Mouse (Mus musculus): ENCODE measurements around the gene Olfr1122.
A peak's percentile ranks its signal among the peaks of the same experiment; 100 is the strongest.
"Not testable (repeated sequence)": the region's sequence is repeated elsewhere in the genome, so short reads cannot be mapped to it uniquely, and the experiment has no call there.

Gene Olfr1122

GRCm38 (mm10) chr2:87385549-87385948, at the start of gene Olfr1122:
TSS of gene Olfr1122 (plus strand) at chr2:87385849.
- no peak for ATAC-seq (ENCODE audit: low TSS enrichment)

GRCm38 (mm10) chr2:87354515-87354914, 31.1 kb upstream of the Olfr1122 start, which contains the start of gene Olfr1120:
TSS of gene Olfr1120 (plus strand) at chr2:87354815.
- no peak for ATAC-seq (ENCODE audit: low TSS enrichment)

- not testable (repeated sequence) for ATAC-seq (ENCODE audit: low TSS enrichment)
These were observed 25.5 kb upstream of the Olfr1122 start for GRCm38 (mm10) chr2:87360121-87360520.

- ATAC-seq (ENCODE audit: low TSS enrichment), result no peak
These were observed 16.1 kb upstream of the Olfr1122 start, which contains the start of gene Olfr1121 for GRCm38 (mm10) chr2:87369595-87369994. TSS of gene Olfr1121 (plus strand) at chr2:87369895.

- no peak for ATAC-seq (ENCODE audit: low TSS enrichment)
These were observed 13.9 kb upstream of the Olfr1122 start for GRCm38 (mm10) chr2:87371726-87372125.

- ATAC-seq (ENCODE audit: low TSS enrichment), result no peak
These were observed 1.7 kb upstream of the Olfr1122 start for GRCm38 (mm10) chr2:87383935-87384334.

GRCm38 (mm10) chr2:87393605-87394004, 8.0 kb downstream of the Olfr1122 start:
- ATAC-seq (ENCODE audit: low TSS enrichment), result peak; percentile 97

- peak; percentile 86 for ATAC-seq (ENCODE audit: low TSS enrichment)
These were observed 9.0 kb downstream of the Olfr1122 start for GRCm38 (mm10) chr2:87394686-87395085.

GRCm38 (mm10) chr2:87416335-87416734, 30.7 kb downstream of the Olfr1122 start, which contains the start of gene Olfr1123:
TSS of gene Olfr1123 (plus strand) at chr2:87416635.
- ATAC-seq (ENCODE audit: low TSS enrichment), result no peak

GRCm38 (mm10) chr2:87429975-87430374, 44.3 kb downstream of the Olfr1122 start, which contains the start of gene Olfr1124:
TSS of gene Olfr1124 (plus strand) at chr2:87430275.
- ATAC-seq (ENCODE audit: low TSS enrichment), result no peak

- no peak for ATAC-seq (ENCODE audit: low TSS enrichment)
These were observed 52.1 kb downstream of the Olfr1122 start for GRCm38 (mm10) chr2:87437731-87438130.
